Mouse (Mus musculus) neural tube, embryonic 14.5 days (tissue): ENCODE measurements around the gene Des. TPM values are rescaled to one million over a fixed set of nuclear protein-coding genes. Genes with fewer than 3 reads are reported as not detected.

Experiments used
- ATAC-seq: fragments of 200-750 bp; cut with Nextera tagmentation; 2 replicates; pipeline ENCODE4 v1.8.0; 2017; ENCODE audit warnings: low read depth, mild to moderate bottlenecking, moderate TSS enrichment, moderate library complexity
- H3K27ac ChIP-seq: fragments of 300-500 bp; sonication (generic); 2 replicates; pipeline ENCODE4 v1.5.1; 2014; ENCODE audit warnings: low read depth, mild to moderate bottlenecking, control low read depth, low read length, moderate library complexity, mixed read lengths
- H3K27me3 ChIP-seq: fragments of 300-500 bp; sonication (generic); 2 replicates; pipeline ENCODE4 v1.6.1; 2014; ENCODE audit warnings: low read length; ENCODE audit not compliant: control insufficient read depth, insufficient read depth
- H3K36me3 ChIP-seq: fragments of 300-500 bp; sonication (generic); 2 replicates; pipeline ENCODE4 v1.6.1; 2014; ENCODE audit warnings: low read length, mixed read lengths; ENCODE audit not compliant: control insufficient read depth, insufficient read depth
- H3K4me1 ChIP-seq: fragments of 300-500 bp; sonication (generic); 2 replicates; pipeline ENCODE4 v1.6.1; 2014; ENCODE audit warnings: low read length; ENCODE audit not compliant: control insufficient read depth, insufficient read depth
- H3K4me2 ChIP-seq: fragments of 300-500 bp; sonication (generic); 2 replicates; pipeline ENCODE4 v1.6.1; 2014; ENCODE audit warnings: mild to moderate bottlenecking, low read depth, low read length, control low read depth
- H3K4me3 ChIP-seq: fragments of 300-500 bp; sonication (generic); 2 replicates; pipeline ENCODE4 v1.5.1; 2014; ENCODE audit warnings: low read depth, low read length, control low read depth, mixed read lengths
- H3K9ac ChIP-seq: fragments of 300-500 bp; sonication (generic); replicated peaks from 2 replicates; pipeline ENCODE4 v1.6.1; 2014; ENCODE audit warnings: low read depth, mild to moderate bottlenecking, control low read depth, low read length, mixed read lengths
- H3K9me3 ChIP-seq: fragments of 300-500 bp; sonication (generic); 2 replicates; pipeline ENCODE4 v1.6.1; 2016; ENCODE audit warnings: low read length; ENCODE audit not compliant: control insufficient read depth
- WGBS: fragments of 180-500 bp; shearing (Covaris S2); extraction: QIAGEN DNeasy Blood & Tissue Kit; methylation state at CpG from one replicate; pipeline ENCODE4 v1.1.7; 2014; 5-methylcytosine and 5-hydroxymethylcytosine counted together
- polyA plus RNA-seq: library from polyadenylated mRNA; unstranded; fragments of >200 nt; fragmentation: Nextera tagmentation; extraction: Ambion mirVana; gene quantifications from 2 replicates; pipeline ENCODE4 v1.2.1, GENCODE M21; 2014

Gene Des
- polyA plus RNA-seq, 1 experiment from 2014 or later: 1.1 TPM

GRCm38 (mm10) chr1:75400493-75401115, 40.5 kb downstream of the Des start:
- H3K4me3 ChIP-seq: no peak overlapping the region

GRCm38 (mm10) chr1:75405547-75405946, 45.4 kb downstream of the Des start:
- Histone ChIP-seq H3K9me3 (no peaks in the 10 kb centered on the region), H3K4me2 (no peak overlapping the region), H3K36me3 (peaks cover 12% of the 10 kb centered on the region; the same call in 1 of the 2 replicates), H3K4me1 (peaks cover under 1% of the 10 kb centered on the region; the same call in 1 of the 2 replicates), H3K9ac (no peak overlapping the region), H3K4me3 (no peak overlapping the region), H3K27me3 (no peaks in the 10 kb centered on the region), H3K27ac (no peak overlapping the region)
- no peak for ATAC-seq
- WGBS: 92% methylated on average over 3 of the region's 3 CpGs

More at GRCm38 (mm10) chr1:75400493-75401115, 40.5 kb downstream of the Des start:
- H3K36me3 ChIP-seq: peaks cover 11% of the 10 kb centered on the region; the same call in 1 of the 2 replicates
- WGBS: 45% methylated on average over 6 of the region's 6 CpGs
- no peaks in the 10 kb centered on the region for H3K27me3 ChIP-seq
- no peak overlapping the region for H3K27ac ChIP-seq
- no peaks in the 10 kb centered on the region for H3K9me3 ChIP-seq
- peak overlapping the region; percentile 35; the same call in 1 of the 2 replicates for H3K4me2 ChIP-seq
- H3K4me1 ChIP-seq: peaks cover 22% of the 10 kb centered on the region
- no peak for ATAC-seq
- no peak overlapping the region for H3K9ac ChIP-seq

DNA sequence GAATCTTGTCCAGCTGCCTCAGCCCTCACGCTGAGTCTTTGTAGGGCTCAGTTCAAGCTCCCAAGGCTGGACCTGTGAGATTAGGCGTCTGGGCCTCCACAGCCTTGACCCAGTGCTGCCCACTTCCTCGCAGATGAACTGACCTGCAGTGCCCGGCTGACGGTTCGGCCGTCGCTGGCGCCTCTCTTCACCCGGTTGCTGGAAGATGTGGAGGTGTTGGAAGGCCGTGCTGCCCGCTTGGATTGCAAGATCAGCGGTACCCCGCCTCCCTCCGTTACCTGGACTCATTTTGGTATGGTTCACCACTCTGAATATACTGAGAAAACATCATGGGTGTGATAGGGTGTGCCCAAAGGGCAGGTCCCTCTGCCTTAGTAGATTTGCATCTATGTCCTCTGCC, 46.0 kb downstream of the Des start:
- H3K9ac ChIP-seq: no peak overlapping the region
- no peak overlapping the region for H3K4me3 ChIP-seq
- H3K36me3 ChIP-seq: peaks cover 12% of the 10 kb centered on the region; the same call in 1 of the 2 replicates
- H3K4me1 ChIP-seq: no peaks in the 10 kb centered on the region
- 95% methylated on average over 15 of the region's 15 CpGs for WGBS
- no peaks in the 10 kb centered on the region for H3K27me3 ChIP-seq
- no peak overlapping the region for H3K4me2 ChIP-seq
- no peak overlapping the region for H3K27ac ChIP-seq
- no peaks in the 10 kb centered on the region for H3K9me3 ChIP-seq
- ATAC-seq: no peak

DNA sequence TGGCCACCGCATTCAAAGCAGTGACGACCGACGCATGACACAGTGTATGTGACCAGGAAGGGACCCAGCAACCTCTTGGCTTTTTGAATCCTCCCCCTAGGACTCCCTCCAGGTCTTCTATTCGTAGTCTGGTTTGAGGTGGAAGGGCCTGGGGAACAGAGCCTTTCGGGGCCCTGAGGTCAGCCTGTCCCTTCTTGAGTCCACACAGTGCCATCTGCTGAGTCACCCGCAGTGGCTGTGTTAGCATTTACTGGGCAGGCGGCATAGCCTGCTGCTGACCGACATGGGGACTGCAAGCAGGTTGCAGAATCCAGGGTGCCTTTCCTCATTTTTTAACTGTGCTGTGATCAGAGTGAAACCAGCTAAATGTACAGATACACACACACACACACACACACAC, 46.9 kb downstream of the Des start:
- Histone ChIP-seq H3K27ac (no peak overlapping the region), H3K36me3 (peaks cover 8% of the 10 kb centered on the region; the same call in 1 of the 2 replicates), H3K9me3 (no peaks in the 10 kb centered on the region), H3K4me3 (no peak overlapping the region), H3K27me3 (no peaks in the 10 kb centered on the region), H3K4me1 (no peaks in the 10 kb centered on the region), H3K4me2 (no peak overlapping the region), H3K9ac (no peak overlapping the region)
- no peak for ATAC-seq
- WGBS: 87% methylated on average over 9 of the region's 9 CpGs

GRCm38 (mm10) chr1:75408210-75408609, 48.1 kb downstream of the Des start:
- H3K9ac ChIP-seq: no peak overlapping the region
- 86% methylated on average over 4 of the region's 4 CpGs for WGBS
- H3K4me3 ChIP-seq: no peak overlapping the region
- H3K27me3 ChIP-seq: no peaks in the 10 kb centered on the region
- H3K4me1 ChIP-seq: no peaks in the 10 kb centered on the region
- H3K9me3 ChIP-seq: no peaks in the 10 kb centered on the region
- no peak overlapping the region for H3K4me2 ChIP-seq
- 0 out of 2 replicates have a peak, but pooled peaks cover 2% of the 10 kb centered on the region for H3K36me3 ChIP-seq
- ATAC-seq: no peak
- H3K27ac ChIP-seq: no peak overlapping the region

DNA sequence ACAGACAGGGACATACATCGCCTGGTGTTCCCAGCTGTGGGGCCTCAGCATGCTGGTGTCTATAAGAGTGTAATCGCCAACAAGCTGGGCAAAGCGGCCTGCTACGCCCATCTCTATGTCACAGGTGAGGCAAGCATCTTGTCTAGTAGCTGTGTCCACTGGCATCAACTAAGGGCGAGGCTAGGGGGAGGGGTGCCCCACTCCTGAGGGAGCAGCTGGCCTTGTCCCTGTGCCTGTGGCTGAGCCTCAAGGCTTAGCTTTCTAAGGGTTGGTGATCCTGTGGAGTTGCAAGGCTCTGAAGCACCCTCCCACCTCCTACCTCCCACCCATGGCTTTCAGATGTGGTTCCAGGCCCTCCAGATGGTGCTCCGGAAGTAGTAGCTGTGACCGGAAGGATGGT, 49.8 kb downstream of the Des start:
- no peak overlapping the region for H3K27ac ChIP-seq
- no peak for ATAC-seq
- no peak overlapping the region for H3K9ac ChIP-seq
- peaks cover 4% of the 10 kb centered on the region; the same call in 1 of the 2 replicates for H3K36me3 ChIP-seq
- H3K9me3 ChIP-seq: no peaks in the 10 kb centered on the region
- 91% methylated on average over 7 of the region's 7 CpGs for WGBS
- no peak overlapping the region for H3K4me2 ChIP-seq
- no peaks in the 10 kb centered on the region for H3K4me1 ChIP-seq
- no peaks in the 10 kb centered on the region for H3K27me3 ChIP-seq
- H3K4me3 ChIP-seq: no peak overlapping the region

- no peak overlapping the region for H3K4me2 ChIP-seq
- H3K9ac ChIP-seq: no peak overlapping the region
- ATAC-seq: no peak
- H3K4me3 ChIP-seq: no peak overlapping the region
- H3K27ac ChIP-seq: no peak overlapping the region
- no peaks in the 10 kb centered on the region for H3K9me3 ChIP-seq
- no peaks in the 10 kb centered on the region for H3K4me1 ChIP-seq
- 91% methylated on average over 3 of the region's 3 CpGs for WGBS
- H3K36me3 ChIP-seq: peaks cover 4% of the 10 kb centered on the region; the same call in 1 of the 2 replicates
- no peaks in the 10 kb centered on the region for H3K27me3 ChIP-seq
These were observed 52.1 kb downstream of the Des start for GRCm38 (mm10) chr1:75412196-75412595.

DNA sequence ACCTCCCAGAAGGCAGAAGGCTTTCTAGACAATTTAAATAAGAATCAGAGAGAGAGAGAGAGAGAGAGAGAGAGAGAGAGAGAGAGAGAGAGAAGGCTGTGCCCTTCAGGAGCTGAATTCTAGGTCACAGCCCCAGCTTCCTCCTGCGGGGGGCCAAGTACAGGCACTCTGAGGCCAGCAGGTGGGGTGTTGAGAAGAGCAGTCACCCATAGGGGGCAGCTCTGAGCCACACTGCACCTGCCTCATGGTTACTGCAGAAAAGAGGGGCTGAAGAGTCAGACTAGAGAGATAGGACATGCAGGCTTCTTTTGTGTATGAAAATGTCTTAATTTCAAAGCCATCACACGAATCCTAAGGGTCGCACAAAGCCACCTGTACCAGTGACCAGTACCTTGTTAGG, 53.6 kb downstream of the Des start:
- ATAC-seq: no peak
- Histone ChIP-seq H3K27me3 (no peaks in the 10 kb centered on the region), H3K4me3 (no peak overlapping the region), H3K9ac (no peak overlapping the region), H3K36me3 (peaks cover 4% of the 10 kb centered on the region; the same call in 1 of the 2 replicates), H3K4me2 (no peak overlapping the region), H3K27ac (no peak overlapping the region), H3K4me1 (no peaks in the 10 kb centered on the region), H3K9me3 (no peaks in the 10 kb centered on the region)
- WGBS: 65% methylated on average over 3 of the region's 3 CpGs
